Mouse (Mus musculus): ENCODE measurements around the gene Fem1a. TPM values are rescaled to one million over a fixed set of nuclear protein-coding genes. Genes with fewer than 3 reads are reported as not detected.
A peak's percentile ranks its signal among the peaks of the same experiment; 100 is the strongest.

The Fem1a gene
- polyA plus RNA-seq, 1 experiment from 2014 or later = 15.5 TPM

GRCm38 (mm10) chr17:56300186-56300585 lies 43.6 kb downstream of the Fem1a start, which contains the start of gene Arrdc5:
Gene Arrdc5 (minus strand): TSS chr17:56300286.
- no peak for ATAC-seq
- H3K9ac ChIP-seq (ENCODE audit: low read depth, low read length) = no peak within 1 kb of the TSS
- peaks cover 8% of the 10 kb centered on the region; the same call in 1 of the 2 replicates for H3K4me1 ChIP-seq (ENCODE audit: control insufficient read depth, insufficient read depth, low read length)
- H3K27ac ChIP-seq (ENCODE audit: low read length) = no peak within 1 kb of the TSS
- WGBS = 95% methylated on average over 9 of the region's 9 CpGs
- H3K9me3 ChIP-seq (replicated peaks; ENCODE audit: control insufficient read depth, low read length, poor library complexity, severe bottlenecking) = no peaks in the 10 kb centered on the region
- no peaks in the 10 kb centered on the region for H3K27me3 ChIP-seq (ENCODE audit: control insufficient read depth, insufficient read depth, low read depth, low read length)
- no peak within 1 kb of the TSS for H3K4me2 ChIP-seq (ENCODE audit: low read length)
- H3K36me3 ChIP-seq (ENCODE audit: control insufficient read depth, insufficient read depth, low read length) = no peaks in the 10 kb centered on the region
- H3K4me3 ChIP-seq (ENCODE audit: low read depth, low read length) = no peak within 1 kb of the TSS

GRCm38 (mm10) chr17:56302363-56302996 lies 45.9 kb downstream of the Fem1a start:
- no peak overlapping the region for H3K27ac ChIP-seq (ENCODE audit: low read length)
- no peak overlapping the region for H3K9ac ChIP-seq (ENCODE audit: low read depth, low read length)
- ATAC-seq = 0 out of 2 replicates have a peak, but pooled peaks have one; percentile 6
- no peaks in the 10 kb centered on the region for H3K9me3 ChIP-seq (replicated peaks; ENCODE audit: control insufficient read depth, low read length, poor library complexity, severe bottlenecking)
- no peak overlapping the region for H3K4me3 ChIP-seq (ENCODE audit: low read depth, low read length)
- WGBS = 16% methylated on average over 13 of the region's 13 CpGs
- H3K36me3 ChIP-seq (ENCODE audit: control insufficient read depth, insufficient read depth, low read length) = no peaks in the 10 kb centered on the region
- H3K4me2 ChIP-seq (ENCODE audit: low read length) = no peak overlapping the region
- H3K4me1 ChIP-seq (ENCODE audit: control insufficient read depth, insufficient read depth, low read length) = peaks cover 8% of the 10 kb centered on the region; the same call in 1 of the 2 replicates
- H3K27me3 ChIP-seq (ENCODE audit: control insufficient read depth, insufficient read depth, low read depth, low read length) = no peaks in the 10 kb centered on the region

DNA sequence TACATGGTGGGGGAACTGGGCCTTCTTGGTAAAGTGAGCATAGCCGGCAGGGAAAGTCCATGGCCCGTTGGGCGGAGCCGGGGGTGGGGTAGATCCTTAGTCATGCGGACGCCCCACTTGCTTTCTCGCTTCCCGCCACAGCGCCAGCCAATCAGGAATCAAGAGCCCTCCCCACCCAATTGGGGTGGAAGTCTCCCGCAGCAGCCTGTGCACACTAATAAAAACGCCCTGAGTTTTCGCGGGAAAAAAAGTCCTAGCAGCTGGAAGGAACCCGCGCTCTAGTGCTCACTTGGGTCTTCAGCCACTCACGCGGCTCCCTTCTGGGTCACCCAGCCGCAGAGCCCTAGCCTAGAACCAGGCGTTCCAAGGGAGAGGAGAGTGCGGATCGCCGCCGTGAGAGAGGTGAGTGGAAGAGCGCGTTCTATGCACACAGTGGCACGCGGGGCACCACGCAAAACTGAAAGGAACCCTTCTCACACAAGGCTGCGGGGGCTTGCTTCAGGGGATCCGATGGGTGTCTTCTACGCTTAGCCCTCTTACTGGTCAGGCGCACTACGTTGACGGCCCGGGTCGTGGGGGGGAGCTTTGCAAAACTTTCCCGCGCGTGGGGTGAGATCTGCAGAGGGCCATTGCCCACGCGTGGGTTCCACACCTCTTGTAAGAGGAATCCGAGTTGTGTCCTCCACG lies 46.7 kb downstream of the Fem1a start, which contains the start of gene Uhrf1:
Uhrf1 (plus strand) TSS at position 162 of the 687 bp plus-strand sequence.
- no peak within 1 kb of the TSS for H3K27ac ChIP-seq (ENCODE audit: low read length)

GRCm38 (mm10) chr17:56303847-56304586 lies 47.4 kb downstream of the Fem1a start:
- Histone ChIP-seq H3K4me3 (ENCODE audit: low read depth, low read length) (peak overlapping the region; percentile 77), H3K27ac (ENCODE audit: low read length) (no peak overlapping the region), H3K27me3 (ENCODE audit: control insufficient read depth, insufficient read depth, low read depth, low read length) (no peaks in the 10 kb centered on the region), H3K9ac (ENCODE audit: low read depth, low read length) (peak overlapping the region; percentile 67), H3K4me1 (ENCODE audit: control insufficient read depth, insufficient read depth, low read length) (peaks cover 8% of the 10 kb centered on the region; the same call in 1 of the 2 replicates), H3K9me3 (replicated peaks; ENCODE audit: control insufficient read depth, low read length, poor library complexity, severe bottlenecking) (no peaks in the 10 kb centered on the region), H3K4me2 (ENCODE audit: low read length) (peak overlapping the region; percentile 92), H3K36me3 (ENCODE audit: control insufficient read depth, insufficient read depth, low read length) (no peaks in the 10 kb centered on the region)
- WGBS = 0% methylated on average over 68 of the region's 68 CpGs
- ATAC-seq = peak; percentile 96

More for the DNA sequence above, 46.7 kb downstream of the Fem1a start, which contains the start of gene Uhrf1:
- H3K27me3 ChIP-seq (ENCODE audit: control insufficient read depth, insufficient read depth, low read depth, low read length) = no peaks in the 10 kb centered on the region
- ATAC-seq = peak; percentile 27
- peaks cover 8% of the 10 kb centered on the region; the same call in 1 of the 2 replicates for H3K4me1 ChIP-seq (ENCODE audit: control insufficient read depth, insufficient read depth, low read length)
- peak within 1 kb of the TSS; percentile 92 for H3K4me2 ChIP-seq (ENCODE audit: low read length)
- no peaks in the 10 kb centered on the region for H3K9me3 ChIP-seq (replicated peaks; ENCODE audit: control insufficient read depth, low read length, poor library complexity, severe bottlenecking)
- peak within 1 kb of the TSS; percentile 67 for H3K9ac ChIP-seq (ENCODE audit: low read depth, low read length)
- WGBS = under 1% methylated on average over 43 of the region's 43 CpGs
- H3K4me3 ChIP-seq (ENCODE audit: low read depth, low read length) = peak within 1 kb of the TSS; percentile 77
- H3K36me3 ChIP-seq (ENCODE audit: control insufficient read depth, insufficient read depth, low read length) = no peaks in the 10 kb centered on the region

- 12% methylated on average over 11 of the region's 11 CpGs for WGBS
- Histone ChIP-seq H3K9me3 (replicated peaks; ENCODE audit: control insufficient read depth, low read length, poor library complexity, severe bottlenecking) (no peaks in the 10 kb centered on the region), H3K27me3 (ENCODE audit: control insufficient read depth, insufficient read depth, low read depth, low read length) (no peaks in the 10 kb centered on the region), H3K27ac (ENCODE audit: low read length) (no peak overlapping the region), H3K4me3 (ENCODE audit: low read depth, low read length) (peak overlapping the region; percentile 77), H3K36me3 (ENCODE audit: control insufficient read depth, insufficient read depth, low read length) (no peaks in the 10 kb centered on the region), H3K9ac (ENCODE audit: low read depth, low read length) (peak overlapping the region; percentile 67; the same call in 1 of the 2 replicates), H3K4me1 (ENCODE audit: control insufficient read depth, insufficient read depth, low read length) (peaks cover 8% of the 10 kb centered on the region; the same call in 1 of the 2 replicates), H3K4me2 (ENCODE audit: low read length) (peak overlapping the region; percentile 92)
- 0 out of 2 replicates have a peak, but pooled peaks have one; percentile 12 for ATAC-seq
Observed at GRCm38 (mm10) chr17:56304718-56305117, 48.1 kb downstream of the Fem1a start.

DNA sequence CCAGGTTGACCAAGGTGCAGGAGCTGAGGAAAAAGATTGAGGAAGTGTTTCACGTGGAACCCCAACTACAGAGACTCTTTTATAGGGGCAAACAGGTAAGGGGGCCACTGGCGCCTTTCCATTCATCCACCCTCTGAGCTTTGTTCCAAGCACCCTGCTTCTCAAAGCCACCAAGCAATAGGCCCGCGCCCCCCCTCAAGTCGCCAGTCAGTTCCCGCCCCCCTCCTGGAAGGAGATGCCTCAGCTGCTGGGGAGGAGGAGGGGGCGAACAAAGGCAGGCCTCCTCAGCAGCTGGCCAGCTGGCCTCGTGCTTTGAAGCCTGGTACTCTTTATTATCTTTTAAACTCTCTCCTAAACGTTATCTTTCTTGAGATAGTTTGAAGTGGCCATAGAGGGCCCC lies 48.5 kb downstream of the Fem1a start:
- Histone ChIP-seq H3K4me1 (ENCODE audit: control insufficient read depth, insufficient read depth, low read length) (peaks cover 8% of the 10 kb centered on the region; the same call in 1 of the 2 replicates), H3K4me3 (ENCODE audit: low read depth, low read length) (no peak overlapping the region), H3K27me3 (ENCODE audit: control insufficient read depth, insufficient read depth, low read depth, low read length) (no peaks in the 10 kb centered on the region), H3K4me2 (ENCODE audit: low read length) (no peak overlapping the region; the same call in 1 of the 2 replicates), H3K27ac (ENCODE audit: low read length) (no peak overlapping the region), H3K36me3 (ENCODE audit: control insufficient read depth, insufficient read depth, low read length) (no peaks in the 10 kb centered on the region), H3K9ac (ENCODE audit: low read depth, low read length) (no peak overlapping the region), H3K9me3 (replicated peaks; ENCODE audit: control insufficient read depth, low read length, poor library complexity, severe bottlenecking) (no peaks in the 10 kb centered on the region)
- ATAC-seq = no peak
- 22% methylated on average over 9 of the region's 9 CpGs for WGBS

GRCm38 (mm10) chr17:56305826-56306225 lies 49.2 kb downstream of the Fem1a start:
- 59% methylated on average over 8 of the region's 8 CpGs for WGBS
- peaks cover 8% of the 10 kb centered on the region; the same call in 1 of the 2 replicates for H3K4me1 ChIP-seq (ENCODE audit: control insufficient read depth, insufficient read depth, low read length)
- no peaks in the 10 kb centered on the region for H3K27me3 ChIP-seq (ENCODE audit: control insufficient read depth, insufficient read depth, low read depth, low read length)
- no peak overlapping the region for H3K9ac ChIP-seq (ENCODE audit: low read depth, low read length)
- no peak for ATAC-seq
- H3K36me3 ChIP-seq (ENCODE audit: control insufficient read depth, insufficient read depth, low read length) = no peaks in the 10 kb centered on the region
- no peak overlapping the region for H3K4me2 ChIP-seq (ENCODE audit: low read length)
- no peaks in the 10 kb centered on the region for H3K9me3 ChIP-seq (replicated peaks; ENCODE audit: control insufficient read depth, low read length, poor library complexity, severe bottlenecking)
- no peak overlapping the region for H3K27ac ChIP-seq (ENCODE audit: low read length)
- no peak overlapping the region for H3K4me3 ChIP-seq (ENCODE audit: low read depth, low read length)

DNA sequence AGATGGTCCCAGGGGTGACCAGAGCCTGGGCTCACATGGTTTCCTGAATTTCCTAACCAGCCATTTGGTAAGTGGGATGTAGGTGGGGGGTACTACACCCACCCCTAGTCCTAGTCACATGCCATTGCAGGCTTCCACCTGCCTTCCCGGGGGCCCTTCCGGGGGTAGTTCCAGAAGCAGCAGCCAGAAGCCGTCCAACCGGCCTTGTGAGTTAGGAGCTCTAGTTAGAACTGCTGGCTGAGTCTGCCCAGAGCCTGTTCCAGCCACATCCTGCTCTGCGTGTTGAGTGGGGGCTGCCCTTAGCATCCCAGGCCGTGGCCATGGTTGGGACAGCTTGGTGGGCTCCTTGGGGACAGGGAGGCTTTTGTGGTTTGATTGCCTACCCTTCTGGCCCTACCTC lies 51.5 kb downstream of the Fem1a start:
- no peak overlapping the region for H3K4me2 ChIP-seq (ENCODE audit: low read length)
- no peak overlapping the region for H3K9ac ChIP-seq (ENCODE audit: low read depth, low read length)
- peaks cover 8% of the 10 kb centered on the region; the same call in 1 of the 2 replicates for H3K4me1 ChIP-seq (ENCODE audit: control insufficient read depth, insufficient read depth, low read length)
- H3K9me3 ChIP-seq (replicated peaks; ENCODE audit: control insufficient read depth, low read length, poor library complexity, severe bottlenecking) = no peaks in the 10 kb centered on the region
- no peak overlapping the region for H3K27ac ChIP-seq (ENCODE audit: low read length)
- no peaks in the 10 kb centered on the region; the same call in 1 of the 2 replicates for H3K36me3 ChIP-seq (ENCODE audit: control insufficient read depth, insufficient read depth, low read length)
- H3K27me3 ChIP-seq (ENCODE audit: control insufficient read depth, insufficient read depth, low read depth, low read length) = no peaks in the 10 kb centered on the region
- H3K4me3 ChIP-seq (ENCODE audit: low read depth, low read length) = no peak overlapping the region
- no peak for ATAC-seq
- WGBS = 88% methylated on average over 6 of the region's 6 CpGs
